Mouse (Mus musculus): Measurements from ENCODE around the gene Otulin. TPM values are rescaled to one million over a fixed set of nuclear protein-coding genes. Genes with fewer than 3 reads are reported as not detected.

The Otulin gene
- polyA plus RNA-seq, 1 experiment from 2014 or later: 26.2 TPM

DNA sequence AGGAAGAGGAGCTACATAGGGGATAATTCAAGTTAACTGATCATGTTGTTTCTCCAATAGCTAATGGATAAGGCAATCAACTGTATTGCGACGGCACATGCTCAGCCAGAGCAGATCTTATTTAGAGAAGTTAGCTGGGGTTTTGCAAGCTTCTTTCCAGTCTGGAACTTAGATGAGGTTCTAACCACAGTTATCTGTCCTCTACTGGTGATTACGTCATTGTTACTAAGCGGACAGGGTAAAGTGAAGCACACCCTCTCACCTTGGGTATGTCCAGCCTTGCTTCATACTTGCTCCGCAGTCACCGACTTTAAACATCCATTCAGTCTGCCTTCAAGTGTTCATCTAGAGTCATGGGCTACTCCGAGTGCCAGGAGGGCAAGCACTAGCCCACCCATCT is 110.6 kb downstream of the Otulin start:
- Histone ChIP-seq H3K4me1 (ENCODE audit: insufficient read depth, low read depth, low read length) (no peaks in the 10 kb centered on the region), H3K4me3 (ENCODE audit: low read depth, low read length) (no peak overlapping the region), H3K4me2 (replicated peaks; ENCODE audit: low read depth, low read length) (no peak overlapping the region), H3K27me3 (replicated peaks; ENCODE audit: insufficient read depth, low read length) (no peaks in the 10 kb centered on the region), H3K9me3 (ENCODE audit: low read length) (no peaks in the 10 kb centered on the region), H3K36me3 (ENCODE audit: insufficient read depth, low read length) (no peaks in the 10 kb centered on the region), H3K27ac (ENCODE audit: low read length) (no peak overlapping the region), H3K9ac (replicated peaks; ENCODE audit: low read depth) (no peak overlapping the region)
- TF ChIP-seq EP300 (IDR thresholded peaks at IDR 0.05) (no peak), CTCF (IDR thresholded peaks at IDR 0.05) (no peak)
- ATAC-seq: no peak
- WGBS: 85% methylated on average over 7 of the region's 7 CpGs
- no peak for DNase-seq (ENCODE audit: low spot score)

- no peak for TF ChIP-seq EP300 (IDR thresholded peaks at IDR 0.05)
- no peak for TF ChIP-seq CTCF (IDR thresholded peaks at IDR 0.05)
- 75% methylated on average over 8 of the region's 8 CpGs for WGBS
- Histone ChIP-seq H3K4me3 (ENCODE audit: low read depth, low read length) (no peak overlapping the region), H3K36me3 (ENCODE audit: insufficient read depth, low read length) (no peaks in the 10 kb centered on the region), H3K9me3 (ENCODE audit: low read length) (no peaks in the 10 kb centered on the region), H3K27me3 (replicated peaks; ENCODE audit: insufficient read depth, low read length) (no peaks in the 10 kb centered on the region), H3K27ac (ENCODE audit: low read length) (no peak overlapping the region), H3K4me1 (ENCODE audit: insufficient read depth, low read depth, low read length) (no peaks in the 10 kb centered on the region), H3K4me2 (replicated peaks; ENCODE audit: low read depth, low read length) (no peak overlapping the region), H3K9ac (replicated peaks; ENCODE audit: low read depth) (no peak overlapping the region)
- DNase-seq (ENCODE audit: low spot score): no peak
- ATAC-seq: no peak
Observed at GRCm38 (mm10) chr15:27518026-27518425, 112.5 kb downstream of the Otulin start.

GRCm38 (mm10) chr15:27516927-27517326 is 113.6 kb downstream of the Otulin start:
- Histone ChIP-seq H3K27ac (ENCODE audit: low read length) (no peak overlapping the region), H3K27me3 (replicated peaks; ENCODE audit: insufficient read depth, low read length) (no peaks in the 10 kb centered on the region), H3K4me1 (ENCODE audit: insufficient read depth, low read depth, low read length) (no peaks in the 10 kb centered on the region), H3K9me3 (ENCODE audit: low read length) (no peaks in the 10 kb centered on the region), H3K4me2 (replicated peaks; ENCODE audit: low read depth, low read length) (no peak overlapping the region), H3K9ac (replicated peaks; ENCODE audit: low read depth) (no peak overlapping the region), H3K4me3 (ENCODE audit: low read depth, low read length) (no peak overlapping the region), H3K36me3 (ENCODE audit: insufficient read depth, low read length) (no peaks in the 10 kb centered on the region)
- peak; percentile 40 for DNase-seq (ENCODE audit: low spot score)
- WGBS: 72% methylated on average over 1 of the region's 1 CpGs
- ATAC-seq: no peak
- no peak for TF ChIP-seq CTCF (IDR thresholded peaks at IDR 0.05)
- no peak for TF ChIP-seq EP300 (IDR thresholded peaks at IDR 0.05)

DNA sequence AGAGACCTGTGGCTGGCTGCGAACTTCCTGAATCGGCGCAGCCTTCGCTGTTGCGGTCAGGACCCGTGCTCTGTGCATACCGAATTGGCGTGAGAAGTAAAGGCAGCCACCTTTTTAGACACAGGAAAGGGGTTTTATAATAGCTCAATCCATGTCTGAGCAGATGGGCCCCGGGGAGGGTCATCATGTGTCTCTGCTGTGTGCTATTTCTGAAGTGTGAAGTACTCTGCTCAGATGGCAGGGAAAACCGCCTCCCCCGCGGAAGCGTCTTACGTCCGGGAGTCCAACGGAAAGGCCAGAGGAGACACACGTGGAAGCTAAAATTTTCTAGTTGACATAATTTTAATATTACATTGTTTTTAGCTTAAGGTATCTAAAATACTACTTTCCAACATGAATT is 121.5 kb downstream of the Otulin start:
- H3K9me3 ChIP-seq (ENCODE audit: low read length): no peaks in the 10 kb centered on the region
- H3K4me2 ChIP-seq (replicated peaks; ENCODE audit: low read depth, low read length): no peak overlapping the region
- H3K4me3 ChIP-seq (ENCODE audit: low read depth, low read length): no peak overlapping the region
- H3K27ac ChIP-seq (ENCODE audit: low read length): no peak overlapping the region
- WGBS: 92% methylated on average over 17 of the region's 17 CpGs
- TF ChIP-seq EP300 (IDR thresholded peaks at IDR 0.05) (no peak), CTCF (IDR thresholded peaks at IDR 0.05) (no peak)
- DNase-seq (ENCODE audit: low spot score): no peak
- H3K36me3 ChIP-seq (ENCODE audit: insufficient read depth, low read length): no peaks in the 10 kb centered on the region
- H3K4me1 ChIP-seq (ENCODE audit: insufficient read depth, low read depth, low read length): peaks cover 6% of the 10 kb centered on the region; the same call in 1 of the 2 replicates
- no peak overlapping the region for H3K9ac ChIP-seq (replicated peaks; ENCODE audit: low read depth)
- no peaks in the 10 kb centered on the region for H3K27me3 ChIP-seq (replicated peaks; ENCODE audit: insufficient read depth, low read length)
- ATAC-seq: no peak

GRCm38 (mm10) chr15:27508169-27508568 is 122.3 kb downstream of the Otulin start:
- TF ChIP-seq CTCF (IDR thresholded peaks at IDR 0.05) (no peak), EP300 (IDR thresholded peaks at IDR 0.05) (no peak)
- H3K4me2 ChIP-seq (replicated peaks; ENCODE audit: low read depth, low read length): no peak overlapping the region

DNA sequence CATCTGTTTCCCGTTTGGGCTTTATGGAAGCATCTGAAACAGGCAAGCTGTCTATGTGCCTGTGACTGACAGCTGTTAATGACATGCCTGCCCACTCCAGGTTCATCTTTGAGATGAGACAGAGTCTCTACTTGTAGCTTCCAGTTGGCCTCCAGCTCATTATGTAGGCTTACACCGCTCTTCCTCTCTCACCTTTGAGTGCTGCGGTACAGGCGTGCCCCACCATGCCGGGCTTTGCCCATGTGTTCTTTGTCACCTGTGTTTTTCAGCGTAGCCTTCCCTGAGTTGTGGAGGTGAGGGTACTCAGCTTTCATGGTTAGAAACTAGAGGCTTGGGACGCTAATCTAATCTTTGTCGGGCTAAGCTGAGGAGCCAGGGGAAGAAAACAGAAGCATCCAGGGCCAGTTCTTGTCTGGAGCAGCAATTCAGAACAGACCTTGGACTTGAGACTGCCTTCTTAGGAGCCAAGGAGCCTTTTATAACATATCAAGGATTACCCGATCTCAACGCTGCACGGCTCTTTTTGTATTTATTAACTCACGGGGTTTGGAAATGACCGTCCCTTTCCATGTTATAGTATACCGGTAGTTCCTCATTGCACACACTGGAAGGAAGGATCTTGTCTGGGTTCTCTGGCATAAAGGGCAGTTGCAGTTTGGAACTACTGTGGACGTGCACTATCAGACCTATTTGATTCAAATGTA is 123.4 kb downstream of the Otulin start:
- H3K4me3 ChIP-seq (ENCODE audit: low read depth, low read length): no peak overlapping the region
- no peaks in the 10 kb centered on the region for H3K36me3 ChIP-seq (ENCODE audit: insufficient read depth, low read length)
- no peak overlapping the region for H3K4me2 ChIP-seq (replicated peaks; ENCODE audit: low read depth, low read length)
- DNase-seq (ENCODE audit: low spot score) (no peak), ATAC-seq (no peak)
- no peak overlapping the region for H3K9ac ChIP-seq (replicated peaks; ENCODE audit: low read depth)
- 77% methylated on average over 15 of the region's 15 CpGs for WGBS
- no peak for TF ChIP-seq CTCF (IDR thresholded peaks at IDR 0.05)
- no peak for TF ChIP-seq EP300 (IDR thresholded peaks at IDR 0.05)
- H3K4me1 ChIP-seq (ENCODE audit: insufficient read depth, low read depth, low read length): peaks cover 11% of the 10 kb centered on the region; the same call in 1 of the 2 replicates
- no peaks in the 10 kb centered on the region for H3K9me3 ChIP-seq (ENCODE audit: low read length)
- H3K27ac ChIP-seq (ENCODE audit: low read length): no peak overlapping the region
- H3K27me3 ChIP-seq (replicated peaks; ENCODE audit: insufficient read depth, low read length): no peaks in the 10 kb centered on the region

More at GRCm38 (mm10) chr15:27508169-27508568, 122.3 kb downstream of the Otulin start:
- Histone ChIP-seq H3K27me3 (replicated peaks; ENCODE audit: insufficient read depth, low read length) (no peaks in the 10 kb centered on the region), H3K27ac (ENCODE audit: low read length) (no peak overlapping the region), H3K4me3 (ENCODE audit: low read depth, low read length) (no peak overlapping the region), H3K9me3 (ENCODE audit: low read length) (no peaks in the 10 kb centered on the region), H3K4me1 (ENCODE audit: insufficient read depth, low read depth, low read length) (peaks cover 8% of the 10 kb centered on the region; the same call in 1 of the 2 replicates), H3K9ac (replicated peaks; ENCODE audit: low read depth) (no peak overlapping the region), H3K36me3 (ENCODE audit: insufficient read depth, low read length) (no peaks in the 10 kb centered on the region)
- DNase-seq (ENCODE audit: low spot score) (no peak), ATAC-seq (no peak)
- 79% methylated on average over 7 of the region's 7 CpGs for WGBS

Measured in lung, postnatal 0 days (tissue).